Mouse (Mus musculus) layer of hippocampus, postnatal 36 days (tissue): ENCODE data around the gene Fam171a1. TPM values are rescaled to one million over a fixed set of nuclear protein-coding genes. Genes with fewer than 3 reads are reported as not detected.

ENCODE experiments used
- DNase-seq, 2 experiments: peaks; one replicate each; pipeline ENCODE4 v3.0.0; 2022
- microRNA-seq, 2 experiments: library from miRNA; unstranded; fragments of <30 nt; microRNA quantifications; one replicate each; pipeline ENCODE4 v1.2.0; 2021
- total RNA-seq, 2 experiments: library from RNA; stranded (reverse); gene quantifications; 2 replicates each; pipeline ENCODE4 v1.2.3; 2021

Gene Fam171a1
- total RNA-seq, 2 experiments from 2014 or later: 73.5 to 73.7 TPM

GRCm38 (mm10) chr2:3273349-3273748 lies 159.3 kb downstream of the Fam171a1 start:
- no peak for DNase-seq

GRCm38 (mm10) chr2:3276106-3276505 lies 162.1 kb downstream of the Fam171a1 start:
- no peak for DNase-seq

Small RNA genes within 50 kb of the gene (microRNA-seq; reads per million reads assigned to microRNA genes)
- gene Gm27306: 0 reads per million in 2 experiments

Other genes starting within 250 kb of the Fam171a1 start
- gene Nmt2, start 170.0 kb downstream of the Fam171a1 start, total RNA-seq: 10 to 100 TPM; 89.4 to 98.0 TPM
- 10 to 100 TPM in 1 of 2 experiments, 1 to 10 TPM in 1; 8.4 to 11.9 TPM for gene Rpp38, start 218.4 kb downstream of the Fam171a1 start, total RNA-seq
- 1 to 10 TPM; 1.6 to 2.4 TPM for gene Acbd7, start 221.9 kb downstream of the Fam171a1 start, total RNA-seq